Mouse (Mus musculus): ENCODE results near the gene Rab3il1.
A peak's percentile ranks its signal among the peaks of the same experiment; 100 is the strongest.

The Rab3il1 gene

DNA sequence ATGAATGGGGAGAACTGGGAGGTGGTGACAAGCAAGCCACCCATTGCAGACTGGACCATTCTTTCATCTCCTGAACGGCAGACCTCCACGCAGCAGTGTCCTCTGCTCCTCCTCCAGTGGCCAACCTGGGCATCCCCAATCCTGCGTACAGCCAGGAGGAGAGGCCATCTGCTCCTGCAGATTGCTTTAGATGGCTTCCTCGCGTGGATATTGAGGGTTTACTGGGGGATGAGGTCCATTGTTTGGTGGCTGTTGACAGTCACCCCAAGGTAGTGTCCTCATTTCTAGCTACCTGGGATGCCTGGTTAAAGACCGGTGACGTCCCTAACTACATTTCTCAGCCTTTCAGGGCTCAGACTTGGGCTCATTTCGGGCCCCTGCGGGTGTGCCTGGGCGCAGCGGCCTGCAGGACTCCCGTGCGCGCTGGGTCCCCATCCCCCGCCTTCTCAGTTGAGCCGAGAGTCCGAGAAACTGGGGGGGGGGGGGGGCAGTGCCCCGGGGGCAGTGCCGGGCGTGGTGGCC lies 39.5 kb downstream of the Rab3il1 start:
- DNase-seq (ENCODE audit: low spot score in 2 of 2) = no peak

DNA sequence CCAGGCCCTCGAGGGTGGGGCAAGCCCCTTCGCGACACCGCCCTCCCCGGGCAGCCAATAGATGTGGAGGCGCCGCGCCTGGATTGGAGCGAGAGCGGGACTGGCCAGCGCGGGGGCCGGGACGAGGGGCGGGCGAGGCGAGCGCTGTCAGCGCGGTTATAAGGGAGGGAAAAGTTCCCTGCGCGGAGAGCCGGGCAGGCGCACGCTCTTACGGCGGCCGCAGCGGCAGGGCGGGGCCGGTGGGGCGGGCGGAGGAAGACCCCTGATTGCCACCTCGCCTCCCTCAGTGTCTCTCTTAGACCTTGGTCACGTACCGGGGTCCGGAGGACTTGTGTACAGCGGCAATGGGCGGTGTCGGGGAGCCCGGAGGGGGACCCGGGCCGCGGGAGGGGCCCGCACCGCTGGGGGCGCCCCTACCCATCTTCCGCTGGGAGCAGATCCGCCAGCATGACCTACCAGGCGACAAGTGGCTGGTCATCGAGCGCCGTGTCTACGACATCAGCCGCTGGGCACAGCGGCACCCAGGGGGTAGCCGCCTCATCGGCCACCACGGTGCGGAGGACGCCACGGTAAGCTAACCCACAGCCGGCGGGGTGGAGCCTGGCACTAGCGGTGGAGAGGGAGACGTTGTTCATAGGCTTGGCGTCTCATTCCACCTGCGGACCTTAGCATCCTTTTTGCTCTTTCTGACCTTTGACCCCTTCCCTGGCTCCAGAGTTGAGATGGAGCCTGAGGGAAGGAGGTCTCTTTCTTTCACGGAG lies 40.1 kb downstream of the Rab3il1 start, which contains the start of gene Fads3:
Fads3 (plus strand) TSS at position 182 of the 761 bp plus-strand sequence.
- DNase-seq (ENCODE audit: low spot score in 2 of 2) = peak in 1 of 2 experiments; percentile 60

DNA sequence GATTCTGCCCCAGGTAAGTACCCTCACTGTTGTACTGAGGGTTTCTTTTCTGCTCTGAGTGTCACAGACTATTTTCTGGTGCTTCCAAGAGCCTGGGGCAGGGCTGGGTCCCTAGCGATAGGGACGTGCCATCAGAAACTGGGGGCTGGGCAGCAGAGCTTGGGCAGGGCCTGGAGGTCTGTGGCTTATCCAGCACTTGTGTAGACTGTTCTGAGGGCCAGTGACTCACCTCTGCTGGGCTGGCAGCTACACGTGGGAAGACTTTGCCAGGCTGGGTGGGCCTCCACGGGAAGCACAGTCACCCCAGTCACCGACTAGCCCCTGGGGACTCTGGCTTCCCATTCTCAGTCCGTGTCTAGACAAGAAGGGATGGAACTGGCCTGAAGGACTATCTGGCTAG lies 40.8 kb downstream of the Rab3il1 start:
- DNase-seq (ENCODE audit: low spot score in 2 of 2) = no peak

DNA sequence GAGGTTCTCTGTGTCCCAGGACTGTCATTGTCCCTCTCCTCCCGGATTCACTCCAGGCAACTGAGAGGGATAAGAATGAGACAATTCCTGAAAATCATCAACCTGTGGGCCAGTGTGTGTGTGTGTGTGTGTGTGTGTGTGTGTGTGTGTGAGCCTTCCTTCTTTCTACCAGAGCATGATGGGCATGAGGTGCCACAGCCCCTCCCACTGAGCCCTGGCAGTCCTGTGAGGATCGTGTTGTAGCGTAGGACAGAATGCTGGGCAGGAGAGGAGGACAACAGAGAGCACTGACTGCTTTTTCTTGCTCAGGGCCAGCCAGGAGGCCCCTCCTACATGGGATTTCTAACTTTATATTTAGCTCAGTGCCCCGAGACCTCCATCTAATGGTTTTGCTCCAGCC lies 41.3 kb downstream of the Rab3il1 start:
- no peak for DNase-seq (ENCODE audit: low spot score in 2 of 2)

DNA sequence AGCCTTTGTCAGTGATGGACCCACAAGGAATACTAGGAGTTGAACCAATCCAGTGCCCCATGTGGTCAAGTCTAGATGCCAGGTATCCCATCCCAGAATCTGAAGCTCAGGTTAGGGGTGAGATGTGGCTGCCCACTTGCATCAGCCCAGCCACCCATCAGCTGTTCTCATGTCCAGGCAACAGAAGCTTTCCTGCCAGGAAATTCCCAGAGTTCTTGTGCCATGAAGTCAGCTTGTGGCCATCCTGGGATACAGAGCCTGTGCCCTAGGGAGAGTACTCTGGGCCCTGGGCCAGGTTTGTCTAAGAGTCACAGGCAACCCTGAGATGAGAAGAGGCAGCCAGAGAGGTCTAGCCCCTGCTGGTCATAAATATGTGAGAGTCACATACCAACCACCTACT lies 42.2 kb downstream of the Rab3il1 start:
- no peak for DNase-seq (ENCODE audit: low spot score in 2 of 2)

DNA sequence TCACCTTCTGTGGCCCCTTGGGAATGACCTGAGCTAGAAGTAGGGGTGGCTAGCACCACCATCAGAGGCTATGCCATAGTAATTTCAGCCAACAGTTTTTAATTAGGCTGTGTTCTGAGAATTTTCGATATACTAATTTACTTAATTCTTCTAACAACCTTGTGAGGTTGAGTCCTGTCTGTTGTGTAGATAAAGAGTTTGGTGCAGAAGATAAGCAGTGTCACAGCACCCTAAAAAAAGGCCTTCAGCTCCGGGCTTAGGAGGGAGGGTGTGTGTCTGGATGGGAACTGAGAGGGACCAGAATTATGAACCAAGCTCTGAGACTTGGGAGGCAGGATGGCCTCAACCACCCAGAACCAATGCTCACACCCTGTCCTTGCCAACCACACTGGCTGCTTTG lies 44.2 kb downstream of the Rab3il1 start:
- no peak for DNase-seq (ENCODE audit: low spot score in 2 of 2)

DNA sequence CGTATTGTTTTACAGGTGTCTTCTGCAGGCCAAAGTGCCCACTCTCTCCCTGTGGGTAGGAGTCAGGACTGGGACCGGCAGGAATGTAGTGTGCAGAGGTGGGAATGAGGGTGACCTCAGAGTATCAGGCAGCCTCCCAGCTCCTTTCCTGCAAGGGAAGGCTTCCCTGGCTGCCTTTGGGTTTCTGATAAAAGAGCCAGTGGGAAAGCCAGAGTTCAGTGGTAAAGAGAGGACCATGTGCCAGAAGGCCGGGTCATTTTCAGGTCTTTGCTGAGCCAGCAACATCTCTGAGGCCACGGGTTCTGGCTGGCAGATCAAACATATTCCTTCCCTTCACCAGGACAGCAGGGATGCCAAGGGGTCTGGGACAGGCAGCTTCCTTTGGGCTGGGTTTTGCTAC lies 44.9 kb downstream of the Rab3il1 start:
- no peak for DNase-seq (ENCODE audit: low spot score in 2 of 2)

DNA sequence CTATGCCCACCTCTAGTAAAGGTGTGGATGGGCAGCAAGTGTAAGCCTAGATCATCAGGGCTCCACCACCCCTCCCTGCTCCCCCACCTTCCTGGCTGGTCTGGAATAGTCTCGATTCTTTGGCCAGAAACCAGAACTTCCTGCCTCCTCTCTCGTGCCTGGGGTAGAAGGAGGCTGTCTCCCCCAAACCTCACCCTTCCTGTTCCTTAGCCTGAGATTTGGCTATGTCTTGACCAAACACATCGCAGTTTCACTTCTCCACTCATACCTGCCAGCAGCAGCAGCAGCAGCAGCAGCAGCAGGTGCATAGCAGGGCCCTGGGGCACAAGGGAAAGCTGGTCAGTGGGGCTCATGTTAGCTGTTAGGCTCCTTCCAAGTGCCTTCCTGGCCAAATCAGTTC lies 45.5 kb downstream of the Rab3il1 start:
- DNase-seq (ENCODE audit: low spot score in 2 of 2) = no peak

DNA sequence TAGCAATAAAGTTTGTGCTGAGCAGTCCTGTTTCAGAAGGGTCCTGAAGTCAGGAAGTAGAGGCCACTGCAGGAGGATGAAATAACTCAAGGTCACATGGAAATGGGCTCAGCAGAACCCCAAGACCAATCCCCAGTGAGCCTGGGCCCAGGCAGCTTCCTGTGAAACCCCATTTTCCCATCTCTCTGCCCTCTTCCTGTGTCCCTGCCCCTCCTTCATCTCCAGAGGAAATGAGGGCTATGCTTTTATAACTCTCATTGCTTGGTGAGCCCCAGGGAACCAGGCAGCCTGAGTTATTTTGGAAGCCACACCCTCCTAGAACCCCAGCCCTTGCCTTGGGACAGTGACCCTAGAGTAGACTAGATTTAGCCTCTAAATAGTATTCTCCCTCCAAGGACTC lies 48.1 kb downstream of the Rab3il1 start:
- DNase-seq (ENCODE audit: low spot score in 2 of 2) = no peak

DNA sequence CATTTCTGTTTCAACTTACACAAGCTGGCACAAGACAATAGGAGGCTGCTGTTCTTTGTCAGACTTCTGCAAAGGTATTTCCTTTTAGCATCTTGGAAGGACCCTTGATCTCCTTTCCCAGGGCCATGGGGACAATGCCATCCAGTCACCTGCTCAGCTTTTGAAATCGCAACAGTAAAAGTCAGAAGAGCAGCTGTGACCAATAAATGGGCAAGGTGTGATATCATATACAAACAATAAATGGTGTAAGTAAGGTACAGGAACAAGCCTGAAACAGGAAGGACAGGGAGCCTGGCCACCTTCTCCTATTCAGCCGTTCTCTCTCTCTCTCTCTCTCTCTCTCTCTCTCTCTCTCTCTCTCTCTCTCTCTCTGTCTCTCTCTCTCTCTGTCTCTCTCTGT lies 49.0 kb downstream of the Rab3il1 start:
- DNase-seq (ENCODE audit: low spot score in 2 of 2) = no peak

DNA sequence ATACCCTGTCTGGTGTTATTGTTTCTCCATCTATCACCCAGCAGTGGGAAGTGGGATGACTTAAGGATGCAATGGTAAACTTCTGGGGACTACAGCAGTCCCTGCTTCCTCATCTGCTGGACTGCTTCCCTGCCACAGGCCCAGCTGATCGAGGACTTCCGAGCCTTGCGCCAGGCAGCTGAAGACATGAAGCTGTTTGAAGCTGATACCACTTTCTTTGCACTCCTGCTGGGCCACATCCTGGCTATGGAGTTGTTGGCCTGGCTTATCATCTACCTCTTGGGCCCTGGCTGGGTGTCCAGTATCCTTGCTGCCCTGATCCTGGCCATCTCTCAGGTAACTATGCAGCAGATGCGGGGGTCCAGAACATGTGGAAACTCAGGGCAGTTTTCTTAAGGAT lies 51.2 kb downstream of the Rab3il1 start:
- DNase-seq (ENCODE audit: low spot score in 2 of 2) = no peak

DNA sequence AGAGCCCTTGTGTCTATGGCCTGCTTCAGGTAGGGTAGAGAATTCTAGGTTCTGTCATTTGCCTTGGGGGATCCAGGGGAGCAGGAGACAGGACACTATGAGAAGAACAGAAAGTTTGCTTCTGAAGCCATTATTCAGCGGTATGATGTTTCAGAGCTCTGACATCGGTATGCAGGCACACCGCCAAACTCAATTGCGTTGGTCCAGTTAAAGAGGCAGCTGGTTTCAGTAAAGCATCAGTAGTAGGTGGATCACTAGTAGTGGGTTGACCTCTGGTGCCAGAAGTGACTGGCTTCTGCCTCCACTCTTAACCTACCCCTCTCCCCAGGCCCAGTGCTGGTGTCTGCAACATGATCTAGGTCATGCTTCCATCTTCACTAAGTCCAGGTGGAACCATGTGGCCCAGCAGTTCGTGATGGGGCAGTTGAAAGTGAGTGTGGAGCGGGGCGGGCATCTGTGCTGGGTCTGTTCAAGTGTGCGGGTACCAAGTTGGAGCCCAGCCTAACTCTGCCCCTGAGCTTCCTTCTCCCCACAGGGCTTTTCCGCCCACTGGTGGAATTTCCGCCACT lies 52.3 kb downstream of the Rab3il1 start:
- DNase-seq (ENCODE audit: low spot score in 2 of 2) = no peak

DNA sequence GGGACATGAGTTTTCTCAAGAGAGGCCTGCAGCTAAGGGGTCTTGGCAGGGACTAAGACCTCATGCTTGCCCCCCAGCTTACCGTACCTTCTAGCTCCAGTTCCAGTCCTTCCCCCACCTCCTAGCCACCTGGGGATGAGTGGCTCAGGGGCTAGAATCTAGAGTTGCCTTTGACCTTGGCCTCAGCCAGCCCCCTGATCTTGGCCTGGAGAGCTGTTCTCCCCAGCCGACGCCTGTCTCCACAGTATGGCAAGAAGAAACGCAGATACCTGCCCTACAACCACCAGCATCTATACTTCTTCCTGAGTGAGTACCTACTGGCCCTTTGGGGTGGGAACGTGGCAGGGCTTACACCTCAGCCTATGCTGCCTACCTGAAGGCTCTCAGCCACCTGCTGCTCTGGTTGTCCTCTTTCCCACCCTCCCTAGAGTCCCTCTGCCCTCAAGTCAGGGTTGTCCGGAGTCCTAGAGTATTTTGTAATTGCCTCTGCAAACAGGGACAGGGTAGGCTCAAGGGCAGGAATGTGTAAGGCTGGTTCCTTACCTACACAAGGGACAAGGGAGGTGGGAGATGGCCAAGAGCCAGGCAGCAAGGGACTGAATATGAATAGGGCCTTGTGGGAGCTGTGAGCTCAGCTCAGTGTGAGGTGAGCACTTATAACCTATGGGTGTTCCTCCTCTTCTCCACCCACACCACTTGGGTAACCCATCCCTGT lies 53.0 kb downstream of the Rab3il1 start:
- no peak for DNase-seq (ENCODE audit: low spot score in 2 of 2)

DNA sequence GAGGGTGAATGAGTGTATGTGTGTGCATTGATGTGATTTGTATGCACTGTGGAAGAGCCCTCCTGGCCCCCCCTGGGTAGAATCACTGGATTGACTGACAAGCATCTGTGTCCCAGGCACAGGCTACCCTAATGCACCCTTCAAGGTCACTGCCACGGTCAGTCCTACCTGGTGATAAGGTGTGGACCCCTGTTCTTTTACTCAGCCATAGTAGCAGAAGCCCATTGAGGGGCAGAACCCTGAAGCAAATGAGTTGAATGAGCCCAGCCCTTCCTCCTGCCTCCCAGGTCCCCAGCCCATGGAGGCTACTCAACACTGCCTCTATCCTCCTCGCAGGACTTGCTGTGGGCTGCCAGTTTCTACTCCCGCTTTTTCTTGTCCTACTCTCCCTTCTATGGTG lies 53.8 kb downstream of the Rab3il1 start:
- no peak for DNase-seq (ENCODE audit: low spot score in 2 of 2)

DNA sequence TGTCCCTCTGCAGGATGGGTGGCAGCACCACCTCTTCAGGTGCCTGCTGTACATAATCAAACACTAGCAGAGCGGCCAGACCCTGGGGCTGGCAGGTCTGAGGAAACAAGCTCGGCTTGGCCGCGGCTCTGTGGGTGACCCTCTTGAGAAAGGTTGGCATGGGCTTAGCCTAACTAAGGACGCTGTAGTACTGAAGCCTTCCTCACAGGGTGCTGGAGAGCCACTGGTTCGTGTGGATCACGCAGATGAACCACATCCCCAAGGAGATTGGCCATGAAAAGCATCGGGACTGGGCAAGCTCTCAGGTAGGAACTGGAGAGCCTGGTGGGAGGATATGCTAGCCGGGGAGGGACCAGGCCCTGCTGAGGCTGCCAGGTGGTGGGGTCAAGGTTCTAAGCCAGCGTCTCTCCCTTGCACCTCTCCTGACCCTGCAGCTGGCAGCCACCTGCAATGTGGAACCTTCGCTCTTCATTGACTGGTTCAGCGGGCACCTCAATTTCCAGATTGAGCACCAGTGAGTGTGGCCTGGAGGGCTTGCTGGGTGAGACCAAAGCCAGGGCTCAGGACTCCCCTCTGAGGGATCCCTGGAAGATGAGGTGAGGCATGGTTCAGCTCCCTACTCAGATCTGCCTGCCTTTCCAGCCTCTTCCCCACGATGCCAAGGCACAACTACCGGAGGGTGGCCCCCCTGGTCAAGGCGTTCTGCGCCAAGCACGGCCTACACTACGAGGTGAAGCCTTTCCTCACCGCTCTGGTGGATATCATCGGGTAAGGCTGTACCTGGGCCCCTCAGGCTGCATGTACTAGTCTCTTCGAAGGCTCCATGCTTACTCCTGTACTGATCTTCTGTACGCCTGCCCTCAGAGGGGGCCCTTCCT lies 54.6 kb downstream of the Rab3il1 start:
- DNase-seq (ENCODE audit: low spot score in 2 of 2) = no peak

DNA sequence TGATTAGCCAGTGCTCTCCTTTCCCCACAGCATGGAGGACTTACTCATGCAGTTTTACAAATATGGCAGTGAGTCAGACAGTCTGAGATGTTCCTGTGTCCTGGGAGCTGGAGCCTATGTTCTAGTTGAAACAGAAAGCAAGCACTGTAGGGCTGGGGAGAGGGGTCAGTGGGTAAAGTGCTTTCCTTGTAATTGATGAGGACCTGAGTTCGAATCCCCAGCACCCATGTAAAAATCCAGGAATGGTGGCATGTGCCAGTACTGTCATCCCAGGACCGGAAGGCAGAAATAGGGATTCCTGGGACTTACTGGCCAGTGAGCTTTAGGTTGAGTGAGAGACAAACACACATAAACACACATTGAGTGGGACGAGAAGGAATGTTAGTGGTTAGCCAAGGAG lies 55.2 kb downstream of the Rab3il1 start:
- no peak for DNase-seq (ENCODE audit: low spot score in 2 of 2)

DNA sequence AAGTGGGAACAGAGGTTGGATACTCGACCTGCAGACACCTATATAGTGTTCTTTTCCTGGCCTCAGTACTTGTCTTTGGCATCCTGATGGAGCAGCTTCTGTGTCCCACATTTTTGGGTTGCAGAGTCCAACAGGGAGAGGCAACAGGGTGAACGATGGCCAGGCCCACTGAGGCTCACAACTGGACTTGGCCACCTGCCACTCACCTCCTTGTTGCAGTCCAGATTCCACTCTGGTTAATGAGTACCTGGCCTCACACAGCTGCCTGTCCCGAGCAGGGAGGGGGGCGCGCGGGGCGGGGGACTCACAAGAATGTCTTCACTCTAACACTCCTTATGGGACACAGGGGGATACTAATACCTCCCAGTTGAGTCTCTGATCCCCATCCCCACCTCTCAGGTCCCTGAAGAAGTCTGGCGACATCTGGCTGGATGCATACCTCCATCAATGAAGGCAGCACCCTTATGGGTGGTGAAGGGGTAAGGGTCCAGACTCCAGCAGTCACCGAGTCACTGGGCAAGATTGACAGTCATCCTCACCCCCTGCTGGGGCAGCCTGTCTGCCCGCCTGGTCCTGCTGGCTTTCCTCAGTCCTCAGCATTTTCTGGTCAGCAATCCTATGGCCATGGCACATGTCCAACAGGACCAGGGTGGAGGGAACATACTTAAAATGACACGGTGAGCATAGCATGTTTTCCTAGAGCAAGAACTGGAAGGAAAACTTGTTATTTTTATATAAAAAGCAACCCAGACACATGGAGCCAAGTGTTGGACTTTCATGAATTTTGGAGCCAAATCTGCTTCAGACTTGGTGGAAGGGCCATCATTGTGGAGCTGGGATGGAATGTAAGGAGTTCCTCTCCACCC lies 56.2 kb downstream of the Rab3il1 start:
- DNase-seq (ENCODE audit: low spot score in 2 of 2) = no peak

DNA sequence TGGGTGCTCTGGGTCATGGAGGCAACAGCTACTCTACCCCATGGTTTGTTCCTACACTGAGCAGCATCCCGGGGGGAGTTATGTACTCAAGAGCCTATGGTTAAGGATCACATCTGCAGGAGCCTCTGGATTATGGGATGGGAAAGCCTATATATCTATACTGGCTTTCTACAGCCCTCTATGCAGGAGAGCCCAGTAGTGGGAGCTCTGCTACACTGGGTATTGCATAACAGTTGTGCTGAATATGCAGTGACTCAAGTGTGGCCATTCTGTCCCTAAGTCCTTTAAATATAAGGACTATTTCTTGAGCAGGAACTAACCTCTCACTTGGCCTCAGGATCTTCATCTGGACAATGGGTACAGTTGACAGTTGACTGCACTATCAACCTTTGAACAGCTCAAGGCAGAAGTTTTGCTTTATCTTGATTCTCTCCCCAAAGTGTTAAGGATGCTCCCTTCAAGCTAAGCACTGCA lies 56.9 kb downstream of the Rab3il1 start:
- DNase-seq (ENCODE audit: low spot score in 2 of 2) = no peak

DNA sequence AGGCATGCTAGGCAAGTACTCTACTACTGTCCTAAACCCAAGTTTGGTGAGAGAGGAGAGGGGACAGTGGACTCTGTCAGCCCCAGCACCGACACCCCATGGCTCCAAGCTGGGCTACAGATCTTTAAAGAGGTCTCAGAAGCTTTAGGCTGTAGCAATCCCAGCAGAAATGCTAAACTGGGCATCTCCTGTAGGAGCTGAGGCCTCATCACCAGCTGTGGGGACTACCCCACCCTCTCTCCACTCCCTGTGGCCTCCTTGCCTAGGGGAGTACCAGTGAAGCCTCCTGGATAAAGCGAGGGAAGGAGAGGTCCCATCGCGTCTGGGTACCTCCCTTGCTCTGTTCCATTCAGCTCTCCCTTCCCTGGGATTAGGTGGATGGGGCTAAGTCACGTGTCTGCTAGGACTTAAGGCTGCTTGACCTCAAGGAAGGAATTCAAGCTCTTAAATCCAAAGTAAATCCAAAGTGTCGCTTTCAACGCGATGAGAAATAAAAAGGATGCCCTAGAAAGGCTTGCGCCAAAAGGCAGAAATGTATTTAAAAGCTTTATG lies 57.5 kb downstream of the Rab3il1 start:
- DNase-seq (ENCODE audit: low spot score in 2 of 2) = no peak

DNA sequence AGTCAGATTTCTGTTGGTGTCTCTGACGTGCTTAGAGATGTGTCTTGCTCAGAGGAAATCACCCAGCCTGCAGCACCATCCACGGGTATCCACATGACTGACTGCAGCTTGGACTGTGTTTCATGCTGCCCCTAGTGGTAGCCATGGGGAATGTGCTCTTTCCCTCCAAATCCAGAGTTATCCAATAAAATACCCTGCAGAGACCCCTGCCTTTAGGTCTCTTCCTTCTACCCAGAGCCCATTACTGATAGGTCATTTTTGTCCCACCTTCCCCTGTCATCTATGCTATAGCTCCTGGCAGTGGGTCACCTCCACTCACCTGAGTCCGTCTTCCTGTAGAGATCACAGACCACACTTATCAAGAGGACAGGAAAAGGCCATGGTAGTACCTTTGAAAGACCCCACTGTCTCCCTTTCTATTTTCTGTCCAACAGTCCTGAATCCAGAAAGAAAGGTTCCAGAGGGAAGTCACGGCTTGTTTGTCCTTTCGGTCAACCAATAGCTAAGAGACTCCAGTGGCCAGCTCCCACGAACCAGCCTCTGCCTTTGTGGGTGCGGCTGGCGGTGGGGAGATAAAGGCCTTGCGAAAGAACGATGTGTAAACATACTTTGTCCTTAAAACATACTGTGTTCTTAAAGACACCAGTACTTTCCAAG lies 58.6 kb downstream of the Rab3il1 start:
- DNase-seq (ENCODE audit: low spot score in 2 of 2) = peak in 1 of 2 experiments; percentile 27
